Mouse (Mus musculus) forebrain, postnatal 0 days (tissue): ENCODE results near the gene Pcx. TPM values are rescaled to one million over a fixed set of nuclear protein-coding genes. Genes with fewer than 3 reads are reported as not detected.
A peak's percentile ranks its signal among the peaks of the same experiment; 100 is the strongest.

ENCODE experiments used
- ATAC-seq: fragments of 200-750 bp; cut with Nextera tagmentation; 2 replicates; pipeline ENCODE4 v1.8.0; 2017; ENCODE audit warnings: mild to moderate bottlenecking, moderate library complexity
- DNase-seq: peaks from one replicate; pipeline ENCODE4 v3.0.0-alpha.2; 2015
- H3K27ac ChIP-seq: fragments of 300-500 bp; sonication (generic); 2 replicates; pipeline ENCODE4 v1.5.1; 2014; ENCODE audit warnings: low read depth, mild to moderate bottlenecking, antibody characterized with exemption, low read length, moderate library complexity, mixed read lengths
- H3K27me3 ChIP-seq: fragments of 300-500 bp; sonication (generic); 2 replicates; pipeline ENCODE4 v1.6.1; 2014; ENCODE audit warnings: mild to moderate bottlenecking, low read length, mixed read lengths; ENCODE audit not compliant: insufficient read depth
- H3K36me3 ChIP-seq: fragments of 300-500 bp; sonication (generic); 2 replicates; pipeline ENCODE4 v1.6.1; 2014; ENCODE audit warnings: mild to moderate bottlenecking, moderate library complexity; ENCODE audit not compliant: insufficient read depth
- H3K4me1 ChIP-seq: fragments of 300-500 bp; sonication (generic); 2 replicates; pipeline ENCODE4 v1.6.1; 2014; ENCODE audit warnings: antibody characterized with exemption; ENCODE audit not compliant: insufficient read depth
- H3K4me2 ChIP-seq: fragments of 300-500 bp; sonication (generic); 2 replicates; pipeline ENCODE4 v1.6.1; 2014; ENCODE audit warnings: low read depth, mild to moderate bottlenecking, moderate library complexity
- H3K4me3 ChIP-seq: fragments of 300-500 bp; sonication (generic); 2 replicates; pipeline ENCODE4 v1.5.1; 2014; ENCODE audit warnings: low read depth, low read length, mixed read lengths
- H3K9ac ChIP-seq: fragments of 300-500 bp; sonication (generic); 2 replicates; pipeline ENCODE4 v1.6.1; 2014; ENCODE audit warnings: mild to moderate bottlenecking
- H3K9me3 ChIP-seq: fragments of 300-500 bp; sonication (generic); 2 replicates; pipeline ENCODE4 v1.6.1; 2016; ENCODE audit warnings: low read length
- CTCF ChIP-seq: sonication (generic); IDR thresholded peaks from 2 replicates; pipeline ENCODE4 v1.5.1; 2016; ENCODE audit warnings: antibody characterized with exemption, control low read depth, low read depth
- WGBS: fragments of 180-500 bp; shearing (Covaris S2); extraction: QIAGEN DNeasy Blood & Tissue Kit; methylation state at CpG from one replicate; pipeline ENCODE4 v1.1.7; 2014; 5-methylcytosine and 5-hydroxymethylcytosine counted together
- polyA plus RNA-seq: library from polyadenylated mRNA; unstranded; fragments of >200 nt; fragmentation: Nextera tagmentation; extraction: Ambion mirVana; gene quantifications from 2 replicates; pipeline ENCODE4 v1.2.1, GENCODE M21; 2015
- total RNA-seq: library from RNA; depleted of rRNA; stranded (reverse); fragments of >200 nt; gene quantifications from 2 replicates; pipeline ENCODE4 v1.2.3, GENCODE M21; 2014; rRNA removed

Pcx gene
- total RNA-seq (35.9 and 40.7 TPM in 2 replicates), polyA plus RNA-seq (28.9 and 34.5 TPM in 2 replicates)

GRCm38 (mm10) chr19:4509986-4510963, at the start of gene Pcx:
Pcx (plus strand) TSS chr19:4510472.
- TF ChIP-seq CTCF, result peak; percentile 23; the same call in 1 of the 2 replicates
- DNase-seq, result peak; percentile 100
- H3K9ac ChIP-seq, result peak within 1 kb of the TSS; percentile 45
- H3K36me3 ChIP-seq, result no peaks in the 10 kb centered on the region
- peaks cover 3% of the 10 kb centered on the region; the same call in 1 of the 2 replicates for H3K4me1 ChIP-seq
- under 1% methylated on average over 82 of the region's 82 CpGs for WGBS
- no peak within 1 kb of the TSS for H3K27ac ChIP-seq
- H3K27me3 ChIP-seq, result no peaks in the 10 kb centered on the region
- H3K4me2 ChIP-seq, result peak within 1 kb of the TSS; percentile 81
- ATAC-seq, result peak; percentile 99
- peak within 1 kb of the TSS; percentile 81 for H3K4me3 ChIP-seq
- no peaks in the 10 kb centered on the region for H3K9me3 ChIP-seq

GRCm38 (mm10) chr19:4461981-4462380, 48.3 kb upstream of the Pcx start:
- Histone ChIP-seq H3K36me3 (no peaks in the 10 kb centered on the region), H3K4me1 (no peaks in the 10 kb centered on the region), H3K4me2 (no peak overlapping the region), H3K9ac (no peak overlapping the region), H3K4me3 (no peak overlapping the region), H3K27me3 (no peaks in the 10 kb centered on the region), H3K9me3 (no peaks in the 10 kb centered on the region), H3K27ac (no peak overlapping the region)
- ATAC-seq (no peak), DNase-seq (no peak)
- WGBS, result 88% methylated on average over 8 of the region's 8 CpGs
- TF ChIP-seq CTCF, result no peak

- Histone ChIP-seq H3K9ac (no peak overlapping the region), H3K9me3 (no peaks in the 10 kb centered on the region), H3K36me3 (no peaks in the 10 kb centered on the region), H3K27me3 (no peaks in the 10 kb centered on the region), H3K4me1 (no peaks in the 10 kb centered on the region), H3K4me2 (no peak overlapping the region), H3K4me3 (no peak overlapping the region), H3K27ac (no peak overlapping the region)
- DNase-seq, result no peak
- ATAC-seq, result no peak
- WGBS, result 83% methylated on average over 4 of the region's 4 CpGs
- no peak for TF ChIP-seq CTCF
Observed at GRCm38 (mm10) chr19:4464666-4465065, 45.6 kb upstream of the Pcx start.

- Histone ChIP-seq H3K36me3 (no peaks in the 10 kb centered on the region), H3K27me3 (no peaks in the 10 kb centered on the region), H3K4me1 (no peaks in the 10 kb centered on the region), H3K9ac (no peak overlapping the region), H3K4me3 (no peak overlapping the region), H3K9me3 (no peaks in the 10 kb centered on the region), H3K27ac (no peak overlapping the region), H3K4me2 (no peak overlapping the region)
- DNase-seq (no peak), ATAC-seq (no peak)
- peak; percentile 28; the same call in 1 of the 2 replicates for TF ChIP-seq CTCF
- 37% methylated on average over 5 of the region's 5 CpGs for WGBS
Observed at GRCm38 (mm10) chr19:4468363-4468762, 41.9 kb upstream of the Pcx start.

- Histone ChIP-seq H3K36me3 (no peaks in the 10 kb centered on the region), H3K9ac (no peak overlapping the region), H3K4me3 (no peak overlapping the region), H3K9me3 (no peaks in the 10 kb centered on the region), H3K27ac (no peak overlapping the region), H3K4me2 (no peak overlapping the region), H3K27me3 (peaks cover 6% of the 10 kb centered on the region), H3K4me1 (no peaks in the 10 kb centered on the region)
- DNase-seq (no peak), ATAC-seq (no peak)
- TF ChIP-seq CTCF, result no peak
- 91% methylated on average over 5 of the region's 5 CpGs for WGBS
Observed at GRCm38 (mm10) chr19:4473549-4473948, 36.7 kb upstream of the Pcx start.

- no peak overlapping the region for H3K27ac ChIP-seq
- DNase-seq (no peak), ATAC-seq (no peak)
- no peak for TF ChIP-seq CTCF
- no peak overlapping the region for H3K4me2 ChIP-seq
- H3K4me1 ChIP-seq, result no peaks in the 10 kb centered on the region
- no peaks in the 10 kb centered on the region for H3K9me3 ChIP-seq
- no peaks in the 10 kb centered on the region for H3K36me3 ChIP-seq
- WGBS, result 64% methylated on average over 3 of the region's 3 CpGs
- no peak overlapping the region for H3K4me3 ChIP-seq
- H3K9ac ChIP-seq, result no peak overlapping the region
- H3K27me3 ChIP-seq, result peaks cover 6% of the 10 kb centered on the region
Observed at GRCm38 (mm10) chr19:4474739-4475138, 35.5 kb upstream of the Pcx start.
